Mouse (Mus musculus) intestine, postnatal 0 days (tissue): ENCODE measurements around the gene Ppard. TPM values are rescaled to one million over a fixed set of nuclear protein-coding genes. Genes with fewer than 3 reads are reported as not detected.
A peak's percentile ranks its signal among the peaks of the same experiment; 100 is the strongest.

Experiments
- ATAC-seq: fragments of 200-750 bp; cut with Nextera tagmentation; 2 replicates; pipeline ENCODE4 v1.8.0; 2017; ENCODE audit warnings: mild to moderate bottlenecking, moderate TSS enrichment, moderate library complexity
- H3K27ac ChIP-seq: fragments of 300-500 bp; sonication (generic); 2 replicates; pipeline ENCODE4 v1.5.1; 2014; ENCODE audit warnings: mild to moderate bottlenecking, low read depth, low read length, moderate library complexity
- H3K27me3 ChIP-seq: fragments of 300-500 bp; sonication (generic); replicated peaks from 2 replicates; pipeline ENCODE4 v1.6.1; 2014; ENCODE audit warnings: low read length, mixed read lengths; ENCODE audit not compliant: control insufficient read depth, insufficient read depth
- H3K36me3 ChIP-seq: fragments of 300-500 bp; sonication (generic); 2 replicates; pipeline ENCODE4 v1.6.1; 2014; ENCODE audit warnings: mild to moderate bottlenecking, moderate library complexity; ENCODE audit not compliant: control insufficient read depth, insufficient read depth
- H3K4me1 ChIP-seq: fragments of 300-500 bp; sonication (generic); replicated peaks from 2 replicates; pipeline ENCODE4 v1.6.1; 2014; ENCODE audit warnings: antibody characterized with exemption, low read length, mixed read lengths; ENCODE audit not compliant: control insufficient read depth, insufficient read depth
- H3K4me2 ChIP-seq: fragments of 300-500 bp; sonication (generic); replicated peaks from 2 replicates; pipeline ENCODE4 v1.6.1; 2014; ENCODE audit warnings: low read depth, mild to moderate bottlenecking, moderate library complexity
- H3K4me3 ChIP-seq: fragments of 300-500 bp; sonication (generic); 2 replicates; pipeline ENCODE4 v1.5.1; 2014; ENCODE audit warnings: low read depth, low read length
- H3K9ac ChIP-seq: fragments of 300-500 bp; sonication (generic); 2 replicates; pipeline ENCODE4 v1.6.1; 2014; ENCODE audit warnings: mild to moderate bottlenecking, low read depth, low read length
- H3K9me3 ChIP-seq: fragments of 300-500 bp; sonication (generic); 2 replicates; pipeline ENCODE4 v1.6.1; 2016; ENCODE audit warnings: mixed run types; ENCODE audit not compliant: control insufficient read depth
- CTCF ChIP-seq: sonication (generic); IDR thresholded peaks from 2 replicates; pipeline ENCODE4 v1.5.1; 2016; ENCODE audit warnings: low read depth, mild to moderate bottlenecking, control low read depth, antibody characterized with exemption, moderate library complexity
- WGBS: fragments of 180-500 bp; shearing (Covaris S2); extraction: QIAGEN DNeasy Blood & Tissue Kit; methylation state at CpG from one replicate; pipeline ENCODE4 v1.1.7; 2014; 5-methylcytosine and 5-hydroxymethylcytosine counted together
- polyA plus RNA-seq: library from polyadenylated mRNA; unstranded; fragments of >200 nt; fragmentation: Nextera tagmentation; extraction: Ambion mirVana; gene quantifications from 2 replicates; pipeline ENCODE4 v1.2.1, GENCODE M21; 2015

The Ppard gene
- polyA plus RNA-seq, 1 experiment from 2014 or later: 1.7 TPM

DNA sequence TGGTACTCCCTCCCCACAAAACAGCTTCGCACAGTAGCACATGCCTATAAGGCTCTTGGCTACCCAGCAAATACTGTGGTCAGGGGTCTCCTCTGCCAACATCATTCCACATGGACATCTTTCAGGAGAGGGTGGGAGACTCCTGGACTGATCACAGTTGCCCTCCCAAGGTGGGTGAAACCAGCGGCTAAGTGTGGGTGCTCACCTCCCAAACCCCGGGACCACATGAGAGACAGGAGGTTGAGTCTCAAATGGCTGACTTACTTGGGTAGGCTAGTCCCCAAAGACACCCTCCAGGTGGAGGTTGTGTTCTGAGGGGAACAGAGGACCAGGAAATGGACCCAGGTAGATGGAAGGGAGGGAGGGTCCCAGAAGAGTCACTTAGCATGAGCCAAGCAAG, 112.2 kb downstream of the Ppard start:
- ATAC-seq: no peak
- H3K36me3 ChIP-seq: 0 out of 2 replicates have a peak, but pooled peaks cover 7% of the 10 kb centered on the region
- peak overlapping the region; percentile 73; the same call in 1 of the 2 replicates for H3K27ac ChIP-seq
- no peak overlapping the region for H3K4me3 ChIP-seq
- WGBS: 55% methylated on average over 3 of the region's 3 CpGs
- peaks cover 26% of the 10 kb centered on the region for H3K4me1 ChIP-seq
- H3K9me3 ChIP-seq: no peaks in the 10 kb centered on the region
- H3K27me3 ChIP-seq: no peaks in the 10 kb centered on the region
- H3K4me2 ChIP-seq: peak overlapping the region; percentile 54; the same call in 1 of the 2 replicates
- no peak overlapping the region for H3K9ac ChIP-seq
- no peak for TF ChIP-seq CTCF

- no peak for TF ChIP-seq CTCF
- WGBS: 14% methylated on average over 8 of the region's 8 CpGs
- H3K9me3 ChIP-seq: no peaks in the 10 kb centered on the region
- peaks cover 25% of the 10 kb centered on the region for H3K4me1 ChIP-seq
- H3K4me2 ChIP-seq: peak overlapping the region; percentile 54
- H3K9ac ChIP-seq: 0 out of 2 replicates have a peak overlapping the region, but pooled peaks have one; percentile 11
- ATAC-seq: no peak
- H3K4me3 ChIP-seq: no peak overlapping the region
- 0 out of 2 replicates have a peak, but pooled peaks cover 4% of the 10 kb centered on the region for H3K36me3 ChIP-seq
- peak overlapping the region; percentile 73 for H3K27ac ChIP-seq
- no peaks in the 10 kb centered on the region for H3K27me3 ChIP-seq
Measured at GRCm38 (mm10) chr17:28345271-28345721, 112.8 kb downstream of the Ppard start.

- Histone ChIP-seq H3K9ac (0 out of 2 replicates have a peak overlapping the region, but pooled peaks have one; percentile 11), H3K9me3 (no peaks in the 10 kb centered on the region), H3K4me3 (no peak overlapping the region), H3K27me3 (no peaks in the 10 kb centered on the region), H3K4me1 (peaks cover 20% of the 10 kb centered on the region), H3K27ac (peak overlapping the region; percentile 73), H3K4me2 (peak overlapping the region; percentile 54), H3K36me3 (no peaks in the 10 kb centered on the region)
- WGBS: 21% methylated on average over 10 of the region's 10 CpGs
- peak; percentile 51 for TF ChIP-seq CTCF
- ATAC-seq: no peak
Measured at GRCm38 (mm10) chr17:28345882-28346281, 113.4 kb downstream of the Ppard start.

- H3K9me3 ChIP-seq: no peaks in the 10 kb centered on the region
- no peaks in the 10 kb centered on the region for H3K27me3 ChIP-seq
- no peak overlapping the region for H3K4me2 ChIP-seq
- 73% methylated on average over 10 of the region's 10 CpGs for WGBS
- no peak for ATAC-seq
- H3K27ac ChIP-seq: no peak overlapping the region
- no peaks in the 10 kb centered on the region for H3K36me3 ChIP-seq
- H3K4me3 ChIP-seq: no peak overlapping the region
- H3K9ac ChIP-seq: no peak overlapping the region
- H3K4me1 ChIP-seq: peaks cover 21% of the 10 kb centered on the region
- no peak for TF ChIP-seq CTCF
Measured at GRCm38 (mm10) chr17:28347327-28347726, 114.8 kb downstream of the Ppard start.

DNA sequence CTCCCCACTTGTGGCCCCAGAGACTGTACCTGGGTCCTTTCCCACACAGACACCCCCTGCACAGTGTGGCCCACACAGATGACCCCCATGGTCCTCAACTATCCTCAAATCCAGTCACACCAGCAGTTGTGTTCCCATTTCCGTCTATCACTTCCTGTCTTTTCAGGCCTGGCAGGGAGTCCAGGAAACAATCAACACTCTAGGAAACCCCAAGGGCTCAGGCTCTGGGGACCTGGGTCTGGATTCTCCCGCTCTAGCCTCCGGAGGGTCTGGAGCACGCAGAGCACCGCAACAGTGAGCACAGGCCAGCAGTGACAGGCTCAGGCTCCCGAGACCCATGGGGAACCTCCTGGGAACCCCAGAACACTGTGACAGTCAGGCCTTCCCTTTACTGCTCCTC, 115.7 kb downstream of the Ppard start:
- H3K27me3 ChIP-seq: no peaks in the 10 kb centered on the region
- ATAC-seq: no peak
- TF ChIP-seq CTCF: no peak
- H3K27ac ChIP-seq: peak overlapping the region; percentile 46
- peak overlapping the region; percentile 83 for H3K4me2 ChIP-seq
- WGBS: 36% methylated on average over 6 of the region's 6 CpGs
- H3K9me3 ChIP-seq: no peaks in the 10 kb centered on the region
- no peaks in the 10 kb centered on the region for H3K36me3 ChIP-seq
- H3K4me1 ChIP-seq: peaks cover 21% of the 10 kb centered on the region
- H3K4me3 ChIP-seq: peak overlapping the region; percentile 81; the same call in 1 of the 2 replicates
- peak overlapping the region; percentile 81 for H3K9ac ChIP-seq

- Histone ChIP-seq H3K4me2 (peak overlapping the region; percentile 83), H3K9me3 (no peaks in the 10 kb centered on the region), H3K27me3 (no peaks in the 10 kb centered on the region), H3K9ac (peak overlapping the region; percentile 81), H3K27ac (peak overlapping the region; percentile 99), H3K4me3 (peak overlapping the region; percentile 81), H3K4me1 (peaks cover 21% of the 10 kb centered on the region), H3K36me3 (no peaks in the 10 kb centered on the region)
- no peak for TF ChIP-seq CTCF
- 8% methylated on average over 12 of the region's 13 CpGs for WGBS
- ATAC-seq: no peak
Measured at GRCm38 (mm10) chr17:28349264-28349880, 116.9 kb downstream of the Ppard start.
